Mouse (Mus musculus) lung, postnatal 0 days (tissue): Measurements from ENCODE around the gene Ifnar1.

Source experiments
- CTCF ChIP-seq: IDR thresholded peaks from 2 replicates; pipeline ENCODE4 v1.5.1; 2016; ENCODE audit warnings: antibody characterized with exemption, mild to moderate bottlenecking
- EP300 ChIP-seq: IDR thresholded peaks from 2 replicates; pipeline ENCODE4 v1.6.1; 2016; ENCODE audit warnings: antibody characterized with exemption, mild to moderate bottlenecking, control low read depth

GRCm38 (mm10) chr16:91533097-91534001 is 48.3 kb downstream of the Ifnar1 start:
- TF ChIP-seq CTCF (no peak), EP300 (no peak)
